Mouse (Mus musculus): ENCODE results near the gene Zfp827.

Gene Zfp827

DNA sequence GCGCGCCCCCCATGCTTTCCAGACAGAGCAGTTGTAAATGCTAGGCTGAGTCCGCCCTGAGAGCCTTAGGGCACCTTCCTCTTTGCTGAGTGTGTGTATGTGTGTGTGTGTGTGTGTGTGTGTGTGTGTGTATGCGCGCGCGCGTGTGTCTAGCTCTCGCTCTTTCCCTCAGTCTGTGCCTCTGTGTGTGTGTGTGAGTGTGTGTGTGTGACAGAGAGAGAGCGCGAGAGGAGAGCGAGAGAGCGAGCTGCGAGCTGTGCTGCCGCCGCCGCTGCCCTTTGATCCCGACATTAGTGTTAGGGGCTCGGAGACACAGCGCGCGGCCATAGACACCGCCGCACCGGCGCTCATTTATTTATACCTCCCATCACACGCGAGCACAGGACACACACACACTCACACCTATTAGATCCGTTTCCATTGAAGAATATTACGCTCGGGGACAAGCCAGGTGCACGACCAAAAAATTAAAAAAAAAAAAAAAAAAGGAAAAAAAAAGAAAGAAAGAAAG is at the start of gene Zfp827:
Gene Zfp827, plus strand, starts transcription at position 461 of the 511 bp plus-strand sequence.
- ATAC-seq (ENCODE audit: insufficient number of reproducible peaks, low FRiP score, low TSS enrichment): peak; percentile 46

- no peak for ATAC-seq (ENCODE audit: insufficient number of reproducible peaks, low FRiP score, low TSS enrichment)
These were observed 23.9 kb upstream of the Zfp827 start for GRCm38 (mm10) chr8:79004341-79004740.

DNA sequence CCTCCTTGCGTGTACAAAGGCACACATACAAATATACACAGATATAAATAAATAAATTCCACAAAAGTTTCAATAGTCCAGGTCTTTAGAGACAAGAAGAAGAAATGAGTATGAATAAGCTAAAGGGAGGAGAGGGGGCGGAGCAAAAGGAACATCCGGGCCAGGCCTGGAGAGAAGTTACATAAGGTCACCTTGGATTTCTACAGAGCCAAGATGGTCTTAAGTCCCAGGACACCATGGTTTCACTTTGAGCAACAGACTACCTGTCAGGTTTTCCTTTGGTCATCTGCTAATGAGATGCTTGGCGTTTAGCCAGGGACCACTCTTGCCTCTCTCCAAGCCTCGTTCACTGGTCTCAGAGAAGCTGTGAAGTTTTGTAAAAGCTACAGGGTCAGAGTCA is 13.2 kb upstream of the Zfp827 start:
- ATAC-seq (ENCODE audit: insufficient number of reproducible peaks, low FRiP score, low TSS enrichment): no peak

GRCm38 (mm10) chr8:79016076-79016475 is 12.2 kb upstream of the Zfp827 start:
- no peak for ATAC-seq (ENCODE audit: insufficient number of reproducible peaks, low FRiP score, low TSS enrichment)

- no peak for ATAC-seq (ENCODE audit: insufficient number of reproducible peaks, low FRiP score, low TSS enrichment)
These were observed 11.7 kb upstream of the Zfp827 start for GRCm38 (mm10) chr8:79016583-79016982.

GRCm38 (mm10) chr8:79023922-79024321 is 4.3 kb upstream of the Zfp827 start:
- ATAC-seq (ENCODE audit: insufficient number of reproducible peaks, low FRiP score, low TSS enrichment): no peak

DNA sequence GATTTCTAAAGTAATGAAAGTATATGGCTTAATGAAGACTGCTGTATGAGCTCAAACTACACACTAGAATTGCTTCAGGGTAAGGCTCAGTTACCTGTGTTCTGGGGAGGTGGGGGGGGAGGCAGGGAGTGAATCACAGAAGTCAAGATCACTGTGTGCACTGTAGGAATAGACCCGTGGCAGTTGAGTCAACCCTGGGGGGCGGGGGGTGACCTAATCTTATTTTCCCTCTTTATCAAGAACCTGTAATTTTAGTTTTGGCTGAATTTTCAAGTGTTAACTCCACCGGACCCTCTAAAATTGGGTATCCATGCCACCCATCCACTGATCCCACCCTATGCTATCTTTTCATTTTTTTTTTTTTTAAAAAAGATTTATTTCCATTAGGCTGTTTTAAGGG is 918 bp upstream of the Zfp827 start:
- ATAC-seq (ENCODE audit: insufficient number of reproducible peaks, low FRiP score, low TSS enrichment): no peak

DNA sequence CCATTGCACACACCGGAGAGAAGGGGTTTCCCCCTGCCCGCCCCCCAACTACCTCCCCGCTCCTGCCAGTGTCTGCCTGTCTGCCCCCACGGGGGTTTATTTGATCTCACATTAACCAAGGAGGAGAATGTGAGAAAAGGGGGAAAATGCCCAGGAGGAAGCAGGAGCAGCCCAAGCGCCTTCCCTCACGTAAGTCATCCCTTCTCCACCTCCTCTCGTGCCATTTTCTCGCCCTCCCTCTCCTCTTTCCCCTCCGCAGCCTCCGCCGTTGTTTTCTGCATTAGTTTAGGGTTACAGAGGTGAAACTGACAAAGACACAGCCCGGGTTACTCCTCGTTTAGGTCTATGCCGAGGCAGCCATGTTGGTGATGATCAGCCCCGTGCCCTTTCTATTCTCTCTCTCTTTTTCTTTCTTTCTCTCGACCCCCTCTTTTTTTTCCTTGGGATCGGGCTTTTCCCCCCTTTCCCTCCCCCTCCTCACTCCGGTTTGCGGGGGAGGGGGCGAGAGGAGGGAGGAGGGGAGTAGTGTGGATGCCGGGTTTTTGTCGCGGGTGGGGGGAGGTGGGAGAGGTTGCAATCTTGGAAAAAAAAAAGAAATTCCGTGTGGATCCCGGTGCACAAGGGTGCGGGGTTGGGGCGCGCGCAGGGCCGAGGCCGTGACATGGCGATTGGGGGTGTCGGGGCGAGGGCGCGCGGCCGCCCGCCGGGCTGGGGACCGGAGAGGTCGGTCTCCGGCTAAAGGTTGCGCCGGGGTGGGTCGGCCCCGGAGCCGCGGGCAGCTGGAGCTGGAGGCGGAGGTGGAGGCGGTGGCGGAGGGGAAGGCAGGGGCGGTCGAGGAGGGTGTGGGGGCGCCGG is 531 bp downstream of the Zfp827 start:
- peak; percentile 19 for ATAC-seq (ENCODE audit: insufficient number of reproducible peaks, low FRiP score, low TSS enrichment)

DNA sequence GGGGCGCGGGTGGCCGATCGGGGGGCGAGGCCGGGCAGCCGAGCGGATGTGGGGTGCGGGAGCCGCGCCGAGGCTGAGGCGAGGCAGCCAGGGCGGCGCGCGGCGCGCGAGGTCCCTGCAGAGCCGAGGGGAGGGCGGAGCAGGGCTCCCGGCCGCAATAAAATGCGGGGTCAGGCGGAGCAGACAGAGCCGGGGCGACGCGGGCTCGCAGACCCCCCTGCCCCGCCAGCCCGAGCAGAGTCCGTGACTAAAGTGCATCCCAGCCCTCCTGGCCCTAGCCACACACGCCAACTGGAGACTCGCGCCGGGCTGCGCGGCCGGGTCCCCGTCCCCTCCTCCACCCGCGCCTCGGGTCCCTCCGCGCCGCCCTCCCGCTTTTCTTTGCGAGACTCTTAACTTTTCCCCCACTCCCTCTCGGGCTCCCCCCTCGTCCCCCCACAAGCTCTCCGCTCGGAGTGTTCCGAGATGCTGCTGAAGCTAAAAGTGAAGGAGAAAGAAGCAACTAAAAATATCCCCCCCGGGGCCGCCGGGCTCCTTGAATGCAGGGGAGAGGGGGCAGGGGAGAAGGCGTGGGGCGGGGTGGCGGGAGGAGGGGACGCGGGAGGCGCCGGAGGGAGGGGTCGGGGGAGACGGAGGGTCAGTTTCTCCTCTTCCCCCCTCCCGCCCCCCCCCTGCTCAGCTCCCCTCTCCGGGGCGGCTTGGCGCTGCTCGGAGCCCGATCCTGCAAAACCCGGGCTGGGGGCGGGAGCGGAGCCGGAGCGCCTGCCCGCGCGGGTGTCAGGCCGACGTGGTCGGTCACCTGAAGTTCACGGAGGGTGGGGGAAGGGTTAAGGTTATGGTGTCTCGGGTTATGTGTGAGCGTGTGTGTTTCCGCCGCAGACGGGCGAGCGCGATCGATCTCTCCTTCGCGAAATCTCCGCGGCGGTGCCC is 1.4 kb downstream of the Zfp827 start:
- ATAC-seq (ENCODE audit: insufficient number of reproducible peaks, low FRiP score, low TSS enrichment): peak; percentile 31

DNA sequence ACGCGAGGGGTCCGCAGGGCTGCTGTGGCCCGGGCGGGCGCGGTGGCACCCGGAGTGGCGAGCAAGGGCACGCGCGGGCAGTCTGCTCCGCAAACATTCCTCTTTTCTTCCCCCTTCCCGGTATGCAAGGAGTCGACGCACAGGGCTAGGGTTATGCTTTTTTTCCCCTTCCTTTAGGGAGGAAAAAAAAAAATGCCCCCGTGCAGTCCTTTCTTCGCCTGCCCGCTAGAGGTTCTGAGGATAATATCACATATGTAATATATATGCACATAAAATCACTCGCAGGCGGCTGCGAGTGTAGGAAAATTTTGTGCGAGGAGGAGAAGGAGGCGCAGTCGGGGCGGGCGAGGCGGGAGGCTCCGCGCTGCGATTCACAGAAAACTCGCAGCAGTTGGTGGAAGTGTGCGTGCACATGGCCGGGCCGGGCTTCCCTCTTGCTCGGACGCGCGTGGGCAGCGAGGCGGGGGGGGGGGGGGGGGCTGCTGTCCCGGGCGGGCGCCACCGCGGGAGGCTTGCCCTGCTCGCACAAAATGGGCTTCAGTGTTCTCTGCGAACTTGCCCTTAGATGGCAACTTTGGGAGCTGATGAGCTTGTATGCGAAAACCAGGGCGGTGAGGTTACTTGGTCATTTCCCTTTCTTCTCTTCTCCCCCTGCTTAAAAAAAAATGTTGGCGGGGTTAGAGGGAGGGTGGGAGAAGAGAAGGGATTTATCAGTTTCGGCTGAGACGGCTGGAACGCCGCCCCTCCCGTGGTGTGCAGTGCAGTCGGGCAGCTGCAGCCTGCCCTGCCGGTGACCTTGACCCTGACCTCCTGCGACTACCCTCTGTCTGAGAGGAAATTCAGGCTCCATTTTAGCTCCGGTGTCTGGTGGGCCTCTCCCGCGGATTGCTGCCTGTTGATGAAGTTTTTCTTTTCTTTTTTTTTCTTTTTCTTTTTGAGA is 2.4 kb downstream of the Zfp827 start:
- ATAC-seq (ENCODE audit: insufficient number of reproducible peaks, low FRiP score, low TSS enrichment): peak; percentile 19

DNA sequence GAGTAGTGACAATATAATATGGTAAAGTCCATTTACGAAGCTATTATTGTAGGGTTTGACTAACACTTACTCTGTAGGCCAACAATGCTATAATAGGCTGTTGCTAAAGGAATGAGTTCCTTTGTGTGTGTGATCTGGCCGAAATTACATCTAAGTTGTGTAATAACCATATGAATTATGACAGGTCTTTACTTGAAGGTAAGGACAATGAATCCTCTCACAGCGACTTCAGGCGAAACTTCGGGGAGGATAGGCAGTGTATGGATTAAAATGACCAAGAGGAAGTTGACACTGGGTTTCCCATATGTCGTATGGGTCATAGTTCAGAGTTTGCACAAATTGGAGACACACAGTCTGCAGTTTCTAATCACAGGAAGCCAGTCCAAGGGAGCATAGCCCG is 9.3 kb downstream of the Zfp827 start:
- no peak for ATAC-seq (ENCODE audit: insufficient number of reproducible peaks, low FRiP score, low TSS enrichment)

DNA sequence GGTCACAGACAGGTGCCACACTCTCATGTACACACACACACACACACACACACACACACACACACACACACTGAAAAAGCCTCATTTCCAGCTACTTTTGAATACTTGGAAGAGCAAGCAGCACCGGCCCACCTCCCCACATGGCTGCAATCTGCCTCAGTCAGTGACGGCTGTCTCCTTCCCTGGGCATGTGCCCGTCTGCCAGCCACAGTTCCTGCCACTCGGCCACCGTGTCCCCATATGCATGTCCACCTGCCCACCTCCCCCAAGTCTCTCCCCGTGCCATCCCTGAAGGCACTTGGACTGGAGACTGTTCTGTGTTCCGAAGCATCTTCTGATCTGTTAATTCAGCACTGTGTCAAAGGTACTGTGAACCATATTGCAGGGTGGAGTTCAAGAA is 9.8 kb downstream of the Zfp827 start:
- peak; percentile 73 for ATAC-seq (ENCODE audit: insufficient number of reproducible peaks, low FRiP score, low TSS enrichment)

GRCm38 (mm10) chr8:79041429-79041828 is 13.2 kb downstream of the Zfp827 start:
- ATAC-seq (ENCODE audit: insufficient number of reproducible peaks, low FRiP score, low TSS enrichment): no peak

- ATAC-seq (ENCODE audit: insufficient number of reproducible peaks, low FRiP score, low TSS enrichment): no peak
These were observed 14.0 kb downstream of the Zfp827 start for GRCm38 (mm10) chr8:79042252-79042651.

DNA sequence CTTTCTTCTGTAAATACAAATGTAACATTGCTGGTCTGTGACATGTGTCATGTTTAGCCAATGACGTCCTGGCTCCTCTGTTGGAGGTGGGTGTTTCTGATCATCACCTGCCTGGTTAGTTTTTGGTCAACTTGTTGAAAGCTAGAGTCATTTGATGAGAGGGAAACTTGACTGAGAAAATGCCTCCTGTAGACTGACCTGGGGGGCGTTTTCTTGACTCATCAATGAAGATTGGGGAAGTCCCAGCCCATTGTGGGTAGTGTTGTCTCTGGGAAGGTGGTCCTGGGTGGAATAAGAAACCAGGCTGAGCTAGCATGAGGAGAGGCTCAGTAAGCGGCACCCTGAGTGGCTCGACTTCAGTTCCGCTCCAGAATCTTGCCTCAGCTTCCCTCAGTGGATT is 16.4 kb downstream of the Zfp827 start:
- no peak for ATAC-seq (ENCODE audit: insufficient number of reproducible peaks, low FRiP score, low TSS enrichment)

DNA sequence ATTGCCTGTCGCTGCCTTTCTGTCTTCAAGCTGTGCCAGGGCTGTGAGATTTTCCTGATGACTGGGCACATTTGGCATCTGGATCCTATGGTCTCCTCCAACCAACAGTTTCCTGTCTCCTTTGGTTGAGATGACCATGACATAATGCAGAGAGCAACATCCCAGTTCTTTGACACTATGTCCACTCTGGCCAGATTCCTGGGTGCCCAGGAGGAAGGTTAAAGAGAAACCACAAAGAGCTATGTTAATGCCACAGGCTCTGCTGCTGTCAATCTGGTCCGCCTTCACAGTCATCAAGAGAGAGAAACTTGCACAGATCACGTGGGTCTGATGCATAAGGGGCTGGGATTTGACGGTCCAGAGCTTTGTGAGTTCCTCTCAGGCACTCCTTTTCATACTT is 18.4 kb downstream of the Zfp827 start:
- ATAC-seq (ENCODE audit: insufficient number of reproducible peaks, low FRiP score, low TSS enrichment): no peak

DNA sequence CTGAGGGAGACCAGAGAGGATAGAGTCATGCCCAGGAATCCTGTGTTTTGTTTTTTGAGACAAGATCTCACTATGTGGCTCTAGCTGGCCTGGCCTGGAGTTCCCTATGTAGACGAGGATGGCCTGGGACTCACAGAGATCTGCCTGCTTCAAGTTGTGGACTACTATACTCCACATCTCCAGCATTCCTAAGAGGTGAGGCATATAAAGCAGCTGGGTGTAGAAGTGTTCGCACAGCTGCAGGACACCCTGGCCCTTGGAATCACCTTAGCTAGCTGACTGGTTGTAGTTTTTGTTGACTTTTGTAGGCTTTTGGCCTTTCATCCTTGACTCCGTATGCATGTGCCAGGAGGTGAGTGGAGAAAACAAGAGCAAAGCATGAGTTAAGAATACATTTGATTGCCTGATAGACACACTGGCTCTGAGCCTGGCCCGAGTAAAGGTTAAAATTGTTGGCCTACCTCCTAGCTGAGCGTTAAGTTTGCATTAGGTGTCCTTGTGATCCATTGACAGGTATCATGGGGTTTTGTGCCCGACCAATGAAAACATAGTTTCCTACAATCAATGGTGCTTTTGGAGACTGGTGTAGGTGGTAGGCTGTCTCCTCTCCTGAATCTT is 20.3 kb downstream of the Zfp827 start:
- no peak for ATAC-seq (ENCODE audit: insufficient number of reproducible peaks, low FRiP score, low TSS enrichment)

- ATAC-seq (ENCODE audit: insufficient number of reproducible peaks, low FRiP score, low TSS enrichment): no peak
These were observed 26.0 kb downstream of the Zfp827 start for GRCm38 (mm10) chr8:79054222-79054621.

DNA sequence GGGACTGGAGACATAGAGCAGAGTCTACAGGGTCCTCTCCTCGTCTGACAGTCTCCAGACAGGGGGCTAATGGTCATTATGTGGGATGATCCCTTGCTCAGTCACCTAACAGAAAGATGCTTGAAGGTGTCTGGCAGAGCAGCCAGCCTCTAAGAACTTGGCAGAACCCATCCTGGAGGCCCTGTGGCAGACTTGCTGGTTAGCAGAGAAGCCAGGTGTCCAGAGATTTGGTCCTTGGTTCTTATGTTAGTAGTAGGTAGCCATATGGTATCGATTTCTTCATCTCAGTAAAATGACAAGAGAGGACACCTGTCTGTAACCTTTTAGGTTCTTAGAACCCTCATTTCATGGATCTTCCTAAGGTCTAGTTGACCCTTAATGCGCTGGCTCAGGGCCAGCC is 28.9 kb downstream of the Zfp827 start:
- peak; percentile 53 for ATAC-seq (ENCODE audit: insufficient number of reproducible peaks, low FRiP score, low TSS enrichment)

- no peak for ATAC-seq (ENCODE audit: insufficient number of reproducible peaks, low FRiP score, low TSS enrichment)
These were observed 31.1 kb downstream of the Zfp827 start for GRCm38 (mm10) chr8:79059361-79059760.
